Mouse (Mus musculus): ENCODE results near the gene Cltc. TPM values are rescaled to one million over a fixed set of nuclear protein-coding genes. Genes with fewer than 3 reads are reported as not detected.

Gene Cltc
- total RNA-seq, 2 experiments from 2014 or later, result 508 to 527 TPM

DNA sequence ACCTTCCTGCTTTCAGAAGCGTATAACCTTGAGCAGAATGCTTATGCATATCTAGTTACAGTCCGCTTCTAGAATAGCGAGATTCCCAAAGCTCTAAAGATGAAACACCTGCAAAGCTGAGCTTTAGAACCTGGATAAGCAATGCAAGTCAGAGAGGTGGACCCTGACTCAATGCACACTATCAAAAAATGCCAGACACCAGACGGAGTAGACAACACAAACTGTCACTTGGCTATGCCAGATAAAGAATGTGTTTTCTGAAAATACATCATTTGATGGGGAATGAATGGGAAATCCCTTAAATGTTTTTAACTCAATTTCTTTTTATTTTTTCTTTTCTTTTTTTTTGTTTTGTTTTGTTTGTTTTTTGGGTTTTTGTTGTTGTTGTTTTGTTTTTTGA lies 81.8 kb downstream of the Cltc start:
- no peak for TF ChIP-seq CTCF (IDR thresholded peaks at IDR 0.05)
- intact Hi-C loops (cut with DNase I), result no loop called here

GRCm38 (mm10) chr11:86672772-86673171 lies 84.6 kb downstream of the Cltc start:
- DNase-seq (ENCODE audit: extremely low spot score in 1 of 2, low spot score in 2 of 2), result no peak
- intact Hi-C loops (cut with DNase I), result no loop called here
- no peak overlapping the region for H3K4me3 ChIP-seq
- TF ChIP-seq CTCF (IDR thresholded peaks at IDR 0.05), result no peak
- peak overlapping the region; percentile 67 for H3K27ac ChIP-seq

More for the DNA sequence above, 81.8 kb downstream of the Cltc start:
- no peak overlapping the region for H3K4me3 ChIP-seq
- peak overlapping the region; percentile 42; the same call in 1 of the 2 replicates for H3K27ac ChIP-seq
- DNase-seq (ENCODE audit: extremely low spot score in 1 of 2, low spot score in 2 of 2), result no peak

GRCm38 (mm10) chr11:86671041-86671675 lies 86.2 kb downstream of the Cltc start:
- H3K27ac ChIP-seq, result peak overlapping the region; percentile 72
- intact Hi-C loops (cut with DNase I), result no loop called here
- DNase-seq (ENCODE audit: extremely low spot score in 1 of 2, low spot score in 2 of 2), result no peak
- H3K4me3 ChIP-seq, result no peak overlapping the region
- TF ChIP-seq CTCF (IDR thresholded peaks at IDR 0.05), result no peak

- Histone ChIP-seq H3K4me3 (no peak overlapping the region), H3K27ac (no peak overlapping the region)
- no peak for DNase-seq (ENCODE audit: extremely low spot score in 1 of 2, low spot score in 2 of 2)
- intact Hi-C loops (cut with DNase I), result no loop called here
- TF ChIP-seq CTCF (IDR thresholded peaks at IDR 0.05), result no peak
Observed at GRCm38 (mm10) chr11:86668169-86668568, 89.2 kb downstream of the Cltc start.

- Histone ChIP-seq H3K4me3 (no peak overlapping the region), H3K27ac (no peak overlapping the region)
- intact Hi-C loops (cut with DNase I), result no loop called here
- TF ChIP-seq CTCF (IDR thresholded peaks at IDR 0.05), result no peak
- DNase-seq (ENCODE audit: extremely low spot score in 1 of 2, low spot score in 2 of 2), result no peak
Observed at GRCm38 (mm10) chr11:86667553-86667952, 89.8 kb downstream of the Cltc start.

- DNase-seq (ENCODE audit: extremely low spot score in 1 of 2, low spot score in 2 of 2), result no peak
- Histone ChIP-seq H3K27ac (peak overlapping the region; percentile 29; the same call in 1 of the 2 replicates), H3K4me3 (no peak overlapping the region)
- intact Hi-C loops (cut with DNase I), result no loop called here
- no peak for TF ChIP-seq CTCF (IDR thresholded peaks at IDR 0.05)
Observed at GRCm38 (mm10) chr11:86664406-86664805, 93.0 kb downstream of the Cltc start.

DNA sequence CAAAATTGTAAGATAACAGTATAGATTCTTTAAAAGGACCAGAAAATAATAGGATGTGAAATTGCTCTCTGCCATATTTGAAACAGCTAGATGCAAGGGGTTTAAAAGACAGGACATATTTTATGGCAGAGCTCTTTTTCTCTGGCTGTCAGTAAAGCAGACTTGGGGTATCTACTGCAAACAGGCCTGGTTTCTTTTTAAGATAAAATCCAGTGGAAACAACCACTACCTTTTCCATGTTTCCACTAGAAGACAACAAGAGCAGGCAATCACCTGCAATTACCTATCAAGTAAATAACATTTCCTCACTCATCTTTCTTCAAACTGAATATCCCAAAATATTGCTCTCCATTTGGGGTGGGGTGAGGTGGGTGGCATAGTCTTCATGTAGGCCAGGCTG lies 93.4 kb downstream of the Cltc start:
- intact Hi-C loops (cut with DNase I), result no loop called here
- H3K4me3 ChIP-seq, result no peak overlapping the region

DNA sequence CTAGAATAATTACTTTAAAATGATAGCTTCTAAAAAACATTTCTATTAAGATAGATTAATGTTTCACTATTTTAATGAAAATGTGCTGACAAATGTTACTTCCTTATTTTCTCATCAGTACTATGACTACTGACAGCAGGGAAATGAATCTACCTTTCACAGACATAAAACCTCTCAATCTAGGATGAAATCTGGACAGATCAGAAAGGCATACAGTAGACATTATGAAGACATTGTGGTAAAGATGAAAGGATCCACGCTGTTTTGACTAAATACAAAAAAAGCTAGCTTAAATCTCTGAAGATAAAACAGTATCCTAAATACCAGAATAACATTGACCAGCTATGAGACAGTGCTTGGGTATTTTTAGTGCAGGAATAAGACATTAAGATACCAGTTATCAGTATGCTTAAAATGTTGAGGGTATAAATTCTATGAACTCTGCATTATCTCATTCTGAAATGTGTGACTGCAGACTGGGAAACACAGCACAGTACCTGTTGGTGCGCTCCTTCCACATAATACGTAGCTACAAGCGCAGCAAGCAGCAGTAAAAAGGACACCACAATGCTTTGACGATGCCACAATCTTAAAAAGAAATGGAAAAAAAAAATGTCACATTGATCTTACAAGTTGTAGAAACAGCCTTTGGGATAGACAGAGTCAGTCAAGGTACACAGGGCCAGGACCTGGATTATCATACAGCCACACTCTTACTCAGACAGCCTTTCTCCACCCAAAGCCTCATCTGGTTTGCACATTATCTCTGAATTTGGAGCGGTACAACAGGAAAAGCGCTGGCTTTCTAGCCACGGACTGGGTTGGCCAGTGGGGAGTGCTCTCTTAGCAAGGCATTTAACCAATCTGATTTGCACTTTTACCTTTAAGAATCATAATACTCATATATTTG lies 94.1 kb downstream of the Cltc start:
- intact Hi-C loops (cut with DNase I), result no loop called here
- no peak for TF ChIP-seq CTCF (IDR thresholded peaks at IDR 0.05)
- DNase-seq (ENCODE audit: extremely low spot score in 1 of 2, low spot score in 2 of 2), result no peak
- no peak overlapping the region for H3K4me3 ChIP-seq
- H3K27ac ChIP-seq, result peak overlapping the region; percentile 36; the same call in 1 of the 2 replicates

More for the DNA sequence above, 93.4 kb downstream of the Cltc start:
- no peak for DNase-seq (ENCODE audit: extremely low spot score in 1 of 2, low spot score in 2 of 2)
- H3K27ac ChIP-seq, result peak overlapping the region; percentile 29; the same call in 1 of the 2 replicates
- no peak for TF ChIP-seq CTCF (IDR thresholded peaks at IDR 0.05)

DNA sequence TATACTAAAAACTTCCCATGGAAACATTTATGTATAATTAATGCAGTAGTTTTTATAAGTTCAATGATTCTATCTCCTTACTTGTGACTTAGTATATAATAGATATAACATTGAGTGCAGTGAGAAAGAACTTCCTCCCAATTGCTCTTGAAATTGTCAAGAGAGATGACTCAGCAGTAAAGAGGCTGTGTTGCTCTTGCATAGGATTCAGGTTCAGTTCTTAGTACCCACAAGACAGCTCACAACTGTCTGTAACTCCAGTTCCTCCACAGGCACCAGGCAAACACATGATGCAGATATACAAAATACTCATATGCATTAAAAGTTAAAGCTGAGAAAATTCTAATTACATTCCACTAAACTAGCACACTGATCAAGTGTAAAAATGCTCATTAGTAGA lies 99.5 kb downstream of the Cltc start:
- no peak overlapping the region for H3K4me3 ChIP-seq
- intact Hi-C loops (cut with DNase I), result no loop called here
- H3K27ac ChIP-seq, result no peak overlapping the region
- no peak for TF ChIP-seq CTCF (IDR thresholded peaks at IDR 0.05)
- DNase-seq (ENCODE audit: extremely low spot score in 1 of 2, low spot score in 2 of 2), result no peak

GRCm38 (mm10) chr11:86656849-86657567 lies 100.4 kb downstream of the Cltc start:
- DNase-seq (ENCODE audit: extremely low spot score in 1 of 2, low spot score in 2 of 2), result no peak
- H3K4me3 ChIP-seq, result no peak overlapping the region
- H3K27ac ChIP-seq, result no peak overlapping the region
- TF ChIP-seq CTCF (IDR thresholded peaks at IDR 0.05), result no peak
- intact Hi-C loops (cut with DNase I), result loop anchor here (1.0 kb wide), 1 partner anchor 89 kb away; no protein-coding TSS in a partner anchor

- Histone ChIP-seq H3K4me3 (no peak overlapping the region), H3K27ac (no peak overlapping the region)
- intact Hi-C loops (cut with DNase I), result loop anchor here (1.0 kb wide), 1 partner anchor 87 kb away; no protein-coding TSS in a partner anchor
- peak; percentile 73 for TF ChIP-seq CTCF (IDR thresholded peaks at IDR 0.05)
- no peak for DNase-seq (ENCODE audit: extremely low spot score in 1 of 2, low spot score in 2 of 2)
Observed at GRCm38 (mm10) chr11:86655671-86656070, 101.7 kb downstream of the Cltc start.

GRCm38 (mm10) chr11:86654096-86654495 lies 103.3 kb downstream of the Cltc start:
- intact Hi-C loops (cut with DNase I), result no loop called here

More at GRCm38 (mm10) chr11:86654096-86654495, 103.3 kb downstream of the Cltc start:
- DNase-seq (ENCODE audit: extremely low spot score in 1 of 2, low spot score in 2 of 2), result no peak
- no peak for TF ChIP-seq CTCF (IDR thresholded peaks at IDR 0.05)
- no peak overlapping the region for H3K27ac ChIP-seq
- no peak overlapping the region for H3K4me3 ChIP-seq

All from left cerebral cortex, adult 2 months (tissue).